Mouse (Mus musculus): ENCODE measurements at regions not wholly inside any gene's neighbourhood (a gene's known extent, or its start where the extent isn't known, plus 50 kb on each side); places are given as distances from the start of the nearest gene placed in this dataset.

GRCm38 (mm10) chr1:189107841-189108240, 100.2 kb upstream of the Kctd3 start:
- Histone ChIP-seq H3K27ac (ENCODE audit: low read length) (peak overlapping the region; percentile 73), H3K9me3 (ENCODE audit: control insufficient read depth, low read depth, low read length) (no peaks in the 10 kb centered on the region), H3K36me3 (ENCODE audit: control insufficient read depth, insufficient read depth, low read length) (no peaks in the 10 kb centered on the region), H3K4me3 (ENCODE audit: low read depth, low read length) (no peak overlapping the region), H3K4me1 (ENCODE audit: control insufficient read depth, insufficient read depth, low read length) (peaks cover 5% of the 10 kb centered on the region; the same call in 1 of the 2 replicates), H3K27me3 (ENCODE audit: control insufficient read depth, insufficient read depth, low read length) (no peaks in the 10 kb centered on the region), H3K4me2 (replicated peaks; ENCODE audit: low read depth, low read length) (no peak overlapping the region), H3K9ac (replicated peaks; ENCODE audit: low read depth, low read length) (no peak overlapping the region)
- peak; percentile 48; the same call in 1 of the 2 replicates for ATAC-seq (ENCODE audit: insufficient number of reproducible peaks, insufficient read depth, low FRiP score, low read depth)
- 53% methylated on average over 8 of the region's 8 CpGs for WGBS

GRCm38 (mm10) chr1:189107156-189107555, 99.5 kb upstream of the Kctd3 start:
- Histone ChIP-seq H3K27ac (ENCODE audit: low read length) (no peak overlapping the region), H3K9me3 (ENCODE audit: control insufficient read depth, low read depth, low read length) (no peaks in the 10 kb centered on the region), H3K9ac (replicated peaks; ENCODE audit: low read depth, low read length) (no peak overlapping the region), H3K36me3 (ENCODE audit: control insufficient read depth, insufficient read depth, low read length) (no peaks in the 10 kb centered on the region), H3K27me3 (ENCODE audit: control insufficient read depth, insufficient read depth, low read length) (no peaks in the 10 kb centered on the region), H3K4me1 (ENCODE audit: control insufficient read depth, insufficient read depth, low read length) (peaks cover 5% of the 10 kb centered on the region; the same call in 1 of the 2 replicates), H3K4me3 (ENCODE audit: low read depth, low read length) (no peak overlapping the region), H3K4me2 (replicated peaks; ENCODE audit: low read depth, low read length) (no peak overlapping the region)
- WGBS = 99% methylated on average over 3 of the region's 3 CpGs
- no peak for ATAC-seq (ENCODE audit: insufficient number of reproducible peaks, insufficient read depth, low FRiP score, low read depth)

- 37% methylated on average over 4 of the region's 4 CpGs for WGBS
- no peak overlapping the region for H3K4me2 ChIP-seq (replicated peaks; ENCODE audit: low read depth, low read length)
- H3K27ac ChIP-seq (ENCODE audit: low read length) = no peak overlapping the region
These were observed 97.6 kb upstream of the Kctd3 start for GRCm38 (mm10) chr1:189105276-189105675.

GRCm38 (mm10) chr1:189102781-189103180, 95.1 kb upstream of the Kctd3 start:
- Histone ChIP-seq H3K4me3 (ENCODE audit: low read depth, low read length) (no peak overlapping the region), H3K27me3 (ENCODE audit: control insufficient read depth, insufficient read depth, low read length) (no peaks in the 10 kb centered on the region), H3K4me1 (ENCODE audit: control insufficient read depth, insufficient read depth, low read length) (no peaks in the 10 kb centered on the region), H3K9me3 (ENCODE audit: control insufficient read depth, low read depth, low read length) (no peaks in the 10 kb centered on the region), H3K27ac (ENCODE audit: low read length) (no peak overlapping the region), H3K4me2 (replicated peaks; ENCODE audit: low read depth, low read length) (no peak overlapping the region), H3K36me3 (ENCODE audit: control insufficient read depth, insufficient read depth, low read length) (no peaks in the 10 kb centered on the region), H3K9ac (replicated peaks; ENCODE audit: low read depth, low read length) (no peak overlapping the region)
- 70% methylated on average over 3 of the region's 3 CpGs for WGBS
- no peak for ATAC-seq (ENCODE audit: insufficient number of reproducible peaks, insufficient read depth, low FRiP score, low read depth)

More at GRCm38 (mm10) chr1:189105276-189105675, 97.6 kb upstream of the Kctd3 start:
- Histone ChIP-seq H3K4me3 (ENCODE audit: low read depth, low read length) (no peak overlapping the region), H3K36me3 (ENCODE audit: control insufficient read depth, insufficient read depth, low read length) (no peaks in the 10 kb centered on the region), H3K9ac (replicated peaks; ENCODE audit: low read depth, low read length) (no peak overlapping the region), H3K9me3 (ENCODE audit: control insufficient read depth, low read depth, low read length) (no peaks in the 10 kb centered on the region), H3K27me3 (ENCODE audit: control insufficient read depth, insufficient read depth, low read length) (no peaks in the 10 kb centered on the region), H3K4me1 (ENCODE audit: control insufficient read depth, insufficient read depth, low read length) (peaks cover 5% of the 10 kb centered on the region; the same call in 1 of the 2 replicates)
- ATAC-seq (ENCODE audit: insufficient number of reproducible peaks, insufficient read depth, low FRiP score, low read depth) = no peak

- WGBS = 64% methylated on average over 2 of the region's 2 CpGs
- no peak overlapping the region for H3K4me3 ChIP-seq (ENCODE audit: low read depth, low read length)
- H3K9ac ChIP-seq (replicated peaks; ENCODE audit: low read depth, low read length) = no peak overlapping the region
- no peak overlapping the region for H3K4me2 ChIP-seq (replicated peaks; ENCODE audit: low read depth, low read length)
- no peaks in the 10 kb centered on the region for H3K27me3 ChIP-seq (ENCODE audit: control insufficient read depth, insufficient read depth, low read length)
- no peaks in the 10 kb centered on the region for H3K4me1 ChIP-seq (ENCODE audit: control insufficient read depth, insufficient read depth, low read length)
- H3K9me3 ChIP-seq (ENCODE audit: control insufficient read depth, low read depth, low read length) = no peaks in the 10 kb centered on the region
- H3K27ac ChIP-seq (ENCODE audit: low read length) = no peak overlapping the region
- no peaks in the 10 kb centered on the region for H3K36me3 ChIP-seq (ENCODE audit: control insufficient read depth, insufficient read depth, low read length)
- ATAC-seq (ENCODE audit: insufficient number of reproducible peaks, insufficient read depth, low FRiP score, low read depth) = no peak
These were observed 91.5 kb upstream of the Kctd3 start for GRCm38 (mm10) chr1:189099121-189099520.

- Histone ChIP-seq H3K4me3 (ENCODE audit: low read depth, low read length) (no peak overlapping the region), H3K4me2 (replicated peaks; ENCODE audit: low read depth, low read length) (no peak overlapping the region), H3K27ac (ENCODE audit: low read length) (no peak overlapping the region), H3K9ac (replicated peaks; ENCODE audit: low read depth, low read length) (no peak overlapping the region), H3K27me3 (ENCODE audit: control insufficient read depth, insufficient read depth, low read length) (no peaks in the 10 kb centered on the region), H3K36me3 (ENCODE audit: control insufficient read depth, insufficient read depth, low read length) (no peaks in the 10 kb centered on the region), H3K4me1 (ENCODE audit: control insufficient read depth, insufficient read depth, low read length) (no peaks in the 10 kb centered on the region), H3K9me3 (ENCODE audit: control insufficient read depth, low read depth, low read length) (no peaks in the 10 kb centered on the region)
- WGBS = 92% methylated on average over 3 of the region's 3 CpGs
- ATAC-seq (ENCODE audit: insufficient number of reproducible peaks, insufficient read depth, low FRiP score, low read depth) = no peak
These were observed 85.2 kb upstream of the Kctd3 start for GRCm38 (mm10) chr1:189092819-189093218.

GRCm38 (mm10) chr1:189085245-189085644, 77.6 kb upstream of the Kctd3 start:
- Histone ChIP-seq H3K36me3 (ENCODE audit: control insufficient read depth, insufficient read depth, low read length) (no peaks in the 10 kb centered on the region), H3K9me3 (ENCODE audit: control insufficient read depth, low read depth, low read length) (peaks cover 5% of the 10 kb centered on the region; the same call in 1 of the 2 replicates), H3K4me2 (replicated peaks; ENCODE audit: low read depth, low read length) (no peak overlapping the region), H3K4me1 (ENCODE audit: control insufficient read depth, insufficient read depth, low read length) (no peaks in the 10 kb centered on the region), H3K4me3 (ENCODE audit: low read depth, low read length) (no peak overlapping the region), H3K27me3 (ENCODE audit: control insufficient read depth, insufficient read depth, low read length) (no peaks in the 10 kb centered on the region), H3K27ac (ENCODE audit: low read length) (no peak overlapping the region), H3K9ac (replicated peaks; ENCODE audit: low read depth, low read length) (no peak overlapping the region)
- ATAC-seq (ENCODE audit: insufficient number of reproducible peaks, insufficient read depth, low FRiP score, low read depth) = no peak
- WGBS = 79% methylated on average over 2 of the region's 2 CpGs

GRCm38 (mm10) chr1:189081267-189081666, 73.6 kb upstream of the Kctd3 start:
- Histone ChIP-seq H3K36me3 (ENCODE audit: control insufficient read depth, insufficient read depth, low read length) (no peaks in the 10 kb centered on the region), H3K4me3 (ENCODE audit: low read depth, low read length) (no peak overlapping the region), H3K27ac (ENCODE audit: low read length) (no peak overlapping the region), H3K27me3 (ENCODE audit: control insufficient read depth, insufficient read depth, low read length) (no peaks in the 10 kb centered on the region), H3K4me2 (replicated peaks; ENCODE audit: low read depth, low read length) (no peak overlapping the region), H3K9ac (replicated peaks; ENCODE audit: low read depth, low read length) (no peak overlapping the region), H3K4me1 (ENCODE audit: control insufficient read depth, insufficient read depth, low read length) (no peaks in the 10 kb centered on the region), H3K9me3 (ENCODE audit: control insufficient read depth, low read depth, low read length) (peaks cover 5% of the 10 kb centered on the region; the same call in 1 of the 2 replicates)
- ATAC-seq (ENCODE audit: insufficient number of reproducible peaks, insufficient read depth, low FRiP score, low read depth) = no peak
- 41% methylated on average over 2 of the region's 2 CpGs for WGBS

GRCm38 (mm10) chr1:189080797-189081196, 73.2 kb upstream of the Kctd3 start:
- Histone ChIP-seq H3K4me1 (ENCODE audit: control insufficient read depth, insufficient read depth, low read length) (no peaks in the 10 kb centered on the region), H3K4me3 (ENCODE audit: low read depth, low read length) (no peak overlapping the region), H3K9me3 (ENCODE audit: control insufficient read depth, low read depth, low read length) (peaks cover 5% of the 10 kb centered on the region; the same call in 1 of the 2 replicates), H3K27me3 (ENCODE audit: control insufficient read depth, insufficient read depth, low read length) (no peaks in the 10 kb centered on the region), H3K9ac (replicated peaks; ENCODE audit: low read depth, low read length) (no peak overlapping the region), H3K4me2 (replicated peaks; ENCODE audit: low read depth, low read length) (no peak overlapping the region), H3K36me3 (ENCODE audit: control insufficient read depth, insufficient read depth, low read length) (no peaks in the 10 kb centered on the region), H3K27ac (ENCODE audit: low read length) (no peak overlapping the region)
- ATAC-seq (ENCODE audit: insufficient number of reproducible peaks, insufficient read depth, low FRiP score, low read depth) = no peak
- 20% methylated on average over 9 of the region's 9 CpGs for WGBS
